Mouse (Mus musculus) kidney, postnatal 0 days (tissue): Measurements from ENCODE around the gene Olfr155. TPM values are rescaled to one million over a fixed set of nuclear protein-coding genes. Genes with fewer than 3 reads are reported as not detected.

Experiments
- ATAC-seq: fragments of 200-750 bp; cut with Nextera tagmentation; replicated peaks from 2 replicates; pipeline ENCODE4 v1.8.0; 2017; ENCODE audit warnings: low read depth, moderate number of reproducible peaks, moderate TSS enrichment, moderate library complexity; ENCODE audit not compliant: low FRiP score
- DNase-seq: peaks from one replicate; pipeline ENCODE4 v3.0.0-alpha.2; 2016; ENCODE audit warnings: low spot score
- H3K27ac ChIP-seq: fragments of 300-500 bp; sonication (generic); 2 replicates; pipeline ENCODE4 v1.5.1; 2014; ENCODE audit warnings: mild to moderate bottlenecking
- H3K27me3 ChIP-seq: fragments of 300-500 bp; sonication (generic); 2 replicates; pipeline ENCODE4 v1.6.1; 2014; ENCODE audit warnings: low read length, mixed read lengths; ENCODE audit not compliant: insufficient read depth
- H3K36me3 ChIP-seq: fragments of 300-500 bp; sonication (generic); 2 replicates; pipeline ENCODE4 v1.6.1; 2014; ENCODE audit warnings: low read length, mixed read lengths; ENCODE audit not compliant: insufficient read depth
- H3K4me1 ChIP-seq: fragments of 300-500 bp; sonication (generic); replicated peaks from 2 replicates; pipeline ENCODE4 v1.6.1; 2014; ENCODE audit warnings: antibody characterized with exemption, low read length, mixed read lengths; ENCODE audit not compliant: insufficient read depth
- H3K4me2 ChIP-seq: fragments of 300-500 bp; sonication (generic); 2 replicates; pipeline ENCODE4 v1.6.1; 2014; ENCODE audit warnings: mild to moderate bottlenecking, low read length, moderate library complexity, mixed read lengths
- H3K4me3 ChIP-seq: fragments of 300-500 bp; sonication (generic); replicated peaks from 2 replicates; pipeline ENCODE4 v1.5.1; 2014; ENCODE audit warnings: low read depth, low read length
- H3K9ac ChIP-seq: fragments of 300-500 bp; sonication (generic); 2 replicates; pipeline ENCODE4 v1.6.1; 2014; ENCODE audit warnings: low read depth, low read length
- H3K9me3 ChIP-seq: fragments of 300-500 bp; sonication (generic); replicated peaks from 2 replicates; pipeline ENCODE4 v1.6.1; 2016; ENCODE audit warnings: low read length, inconsistent platforms, mixed read lengths
- CTCF ChIP-seq: IDR thresholded peaks from 2 replicates; pipeline ENCODE4 v1.5.1; 2016; ENCODE audit warnings: antibody characterized with exemption, low read depth, mild to moderate bottlenecking, moderate library complexity
- WGBS: fragments of 180-500 bp; shearing (Covaris S2); extraction: QIAGEN DNeasy Blood & Tissue Kit; methylation state at CpG from one replicate; pipeline ENCODE4 v1.1.7; 2014; 5-methylcytosine and 5-hydroxymethylcytosine counted together
- polyA plus RNA-seq: library from polyadenylated mRNA; unstranded; fragments of >200 nt; fragmentation: Nextera tagmentation; extraction: Ambion mirVana; gene quantifications from 2 replicates; pipeline ENCODE4 v1.2.1, GENCODE M21; 2015

Olfr155 gene
- polyA plus RNA-seq, 1 experiment from 2014 or later = not detected

DNA sequence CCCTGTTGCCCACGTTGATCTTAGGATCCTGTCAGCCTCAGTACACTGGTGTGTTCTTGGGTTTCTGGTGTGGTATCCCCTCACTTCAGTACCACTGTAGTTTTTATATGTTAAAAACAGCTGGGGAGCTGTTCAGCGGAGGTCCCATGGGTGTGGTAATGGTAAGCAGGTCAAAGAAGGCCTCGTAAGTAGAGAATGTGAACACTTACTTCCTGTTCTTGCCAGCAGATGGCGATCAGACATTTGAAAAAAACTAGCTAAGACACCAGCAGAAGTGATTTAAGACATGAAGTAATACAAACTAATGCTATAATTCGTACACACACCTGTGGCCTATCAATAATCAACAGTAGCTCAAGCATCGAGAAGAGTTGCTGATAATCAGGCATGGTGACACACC, 55.1 kb downstream of the Olfr155 start:
- no peak overlapping the region for H3K4me2 ChIP-seq
- peak; percentile 71 for DNase-seq
- ATAC-seq = no peak
- H3K4me1 ChIP-seq = no peaks in the 10 kb centered on the region
- no peaks in the 10 kb centered on the region for H3K9me3 ChIP-seq
- 20% methylated on average over 6 of the region's 6 CpGs for WGBS
- H3K9ac ChIP-seq = no peak overlapping the region
- no peak overlapping the region for H3K4me3 ChIP-seq
- H3K27me3 ChIP-seq = no peaks in the 10 kb centered on the region
- TF ChIP-seq CTCF = peak; percentile 73
- no peak overlapping the region for H3K27ac ChIP-seq
- 0 out of 2 replicates have a peak, but pooled peaks cover 15% of the 10 kb centered on the region for H3K36me3 ChIP-seq

Other genes with a start within 250 kb of the Olfr155 start
- gene Npr2, start 219.6 kb upstream of the Olfr155 start, polyA plus RNA-seq = 7.2 and 8.6 TPM in 2 replicates
- 0.79 and 0.96 TPM in 2 replicates for gene Spag8, start 198.0 kb upstream of the Olfr155 start, polyA plus RNA-seq
- gene Hint2, start 195.1 kb upstream of the Olfr155 start, polyA plus RNA-seq = 236 and 263 TPM in 2 replicates
- gene Tmem8b, start 182.6 kb upstream of the Olfr155 start, polyA plus RNA-seq = 2.0 and 2.2 TPM in 2 replicates
- 2.9 and 3.8 TPM in 2 replicates for gene Fam221b, start 182.4 kb upstream of the Olfr155 start, polyA plus RNA-seq
- not detected in 2 replicates for gene Olfr70, start 150.8 kb upstream of the Olfr155 start, polyA plus RNA-seq
- not detected in 2 replicates for gene Olfr71, start 141.3 kb upstream of the Olfr155 start, polyA plus RNA-seq
- gene Hrct1, start 124.4 kb upstream of the Olfr155 start, polyA plus RNA-seq = 2.7 and 3.2 TPM in 2 replicates
- gene Spaar, start 121.5 kb upstream of the Olfr155 start, polyA plus RNA-seq = 0.40 and 0.43 TPM in 2 replicates
- not detected in 2 replicates for gene Olfr159, start 80.6 kb upstream of the Olfr155 start, polyA plus RNA-seq
- gene Olfr156, start 27.7 kb upstream of the Olfr155 start, polyA plus RNA-seq = not detected in 2 replicates
- gene Olfr157, start 11.4 kb upstream of the Olfr155 start, polyA plus RNA-seq = 0.01 TPM in 1 of 2 replicates, not detected in the other
- 20.2 and 20.5 TPM in 2 replicates for gene Reck, start 24.0 kb downstream of the Olfr155 start, polyA plus RNA-seq
- gene Glipr2, start 105.8 kb downstream of the Olfr155 start, polyA plus RNA-seq = 54.9 and 59.1 TPM in 2 replicates
- gene Ccin, start 131.9 kb downstream of the Olfr155 start, polyA plus RNA-seq = not detected in 2 replicates
- 293 and 300 TPM in 2 replicates for gene Clta, start 152.9 kb downstream of the Olfr155 start, polyA plus RNA-seq
- 21.2 and 22.8 TPM in 2 replicates for gene Gne, start 232.6 kb downstream of the Olfr155 start, polyA plus RNA-seq